Mouse (Mus musculus) kidney, adult 2 months (tissue): ENCODE measurements at regions not wholly inside any gene's neighbourhood (a gene's known extent, or its start where the extent isn't known, plus 50 kb on each side); places are given as distances from the start of the nearest gene placed in this dataset.
A peak's percentile ranks its signal among the peaks of the same experiment; 100 is the strongest.

Experiments
- DNase-seq: peaks from one replicate; pipeline ENCODE4 v3.0.0; 2021
- H3K27ac ChIP-seq: fragments of 200-500 bp; 2 replicates; pipeline ENCODE4 v1.5.1; 2012; ENCODE audit warnings: low read depth, low read length, control low read depth, inconsistent platforms; ENCODE audit not compliant: insufficient read depth
- H3K27me3 ChIP-seq: fragments of 200-500 bp; replicated peaks from 2 replicates; pipeline ENCODE4 v1.6.1; 2012; ENCODE audit warnings: mild to moderate bottlenecking, moderate library complexity, low read length, inconsistent platforms; ENCODE audit not compliant: control insufficient read depth, insufficient read depth
- H3K36me3 ChIP-seq: fragments of 200-500 bp; 2 replicates; pipeline ENCODE4 v1.6.1; 2012; ENCODE audit warnings: mild to moderate bottlenecking, moderate library complexity, low read length, inconsistent platforms; ENCODE audit not compliant: control insufficient read depth, insufficient read depth
- H3K4me1 ChIP-seq: fragments of 200-500 bp; 2 replicates; pipeline ENCODE4 v1.6.1; 2011; ENCODE audit warnings: low read length; ENCODE audit not compliant: control insufficient read depth, insufficient read depth
- H3K4me3 ChIP-seq: fragments of 200-500 bp; 2 replicates; pipeline ENCODE4 v1.5.1; 2011; ENCODE audit warnings: mild to moderate bottlenecking, low read depth, low read length, control low read depth; ENCODE audit not compliant: insufficient read depth
- CTCF ChIP-seq: fragments of 200-500 bp; conservative IDR thresholded peaks from 2 replicates; pipeline ENCODE4 v1.5.1; 2011; ENCODE audit warnings: low read depth, mild to moderate bottlenecking, control low read depth, low read length, moderate library complexity, mixed read lengths; ENCODE audit not compliant: insufficient read depth, insufficient read length
- POLR2A ChIP-seq: fragments of 200-500 bp; IDR thresholded peaks from one replicate; pipeline ENCODE4 v1.6.1; 2011; ENCODE audit warnings: low read depth, low read length, control low read depth
- whole genome bisulfite sequencing: fragments of 180-500 bp; shearing (Covaris S2); methylation state at CpG from one replicate; pipeline ENCODE4 v1.1.7; 2018; 5-methylcytosine and 5-hydroxymethylcytosine counted together

DNA sequence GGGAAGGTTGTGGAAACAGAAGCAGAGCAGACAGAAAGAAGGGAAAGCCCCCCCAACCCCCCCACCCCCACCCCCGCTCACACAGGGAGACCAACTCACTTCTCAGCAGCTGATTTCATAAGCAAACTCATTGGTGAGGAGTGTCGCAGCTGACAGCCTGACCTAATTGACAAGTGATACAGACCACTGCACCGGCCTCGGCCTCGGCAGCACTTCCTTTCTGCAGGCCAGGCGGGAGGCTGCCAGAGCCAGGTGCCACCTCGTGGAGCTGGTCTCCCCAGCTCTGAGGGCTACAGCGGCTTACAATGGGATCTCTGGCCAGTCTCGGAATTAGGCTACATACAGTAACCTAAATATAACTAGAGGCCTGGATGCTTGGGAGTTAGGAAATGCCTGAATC lies 138.5 kb upstream of the A530016L24Rik start:
- Histone ChIP-seq H3K36me3 (no peaks in the 10 kb centered on the region), H3K4me3 (no peak overlapping the region), H3K27ac (no peak overlapping the region), H3K27me3 (no peaks in the 10 kb centered on the region), H3K4me1 (no peaks in the 10 kb centered on the region)
- no peak for DNase-seq
- WGBS: 43% methylated on average over 9 of the region's 9 CpGs
- TF ChIP-seq POLR2A (no peak), CTCF (no peak)

- no peak overlapping the region for H3K4me3 ChIP-seq
- no peak overlapping the region for H3K27ac ChIP-seq
- no peak for DNase-seq
- WGBS: 70% methylated on average over 3 of the region's 3 CpGs
- no peak for TF ChIP-seq POLR2A
- no peak for TF ChIP-seq CTCF
- no peaks in the 10 kb centered on the region for H3K36me3 ChIP-seq
- H3K4me1 ChIP-seq: no peaks in the 10 kb centered on the region
- H3K27me3 ChIP-seq: no peaks in the 10 kb centered on the region
Observed at GRCm38 (mm10) chr12:112363349-112363748, 125.9 kb upstream of the A530016L24Rik start.

DNA sequence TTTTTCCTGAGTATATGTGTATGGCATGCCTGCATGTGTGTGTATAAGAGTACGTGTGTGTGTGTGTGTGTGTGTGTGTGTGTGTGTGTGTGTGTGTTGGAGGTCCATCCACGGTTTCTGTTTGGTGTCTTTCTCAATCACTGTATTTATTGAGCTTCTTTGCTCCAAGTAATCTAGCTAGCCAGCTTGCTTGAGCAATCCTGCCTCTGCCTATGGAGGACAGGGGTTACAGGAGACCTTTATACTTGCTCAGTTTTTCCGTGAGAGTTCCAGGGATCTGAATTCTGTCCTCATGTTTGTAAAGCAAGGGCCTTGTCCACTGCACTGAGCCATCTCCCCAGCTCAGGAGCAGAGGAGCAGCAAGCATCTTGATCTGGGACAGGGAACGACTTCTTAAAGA lies 122.0 kb upstream of the A530016L24Rik start:
- Histone ChIP-seq H3K4me1 (no peaks in the 10 kb centered on the region), H3K27me3 (no peaks in the 10 kb centered on the region), H3K36me3 (no peaks in the 10 kb centered on the region), H3K4me3 (no peak overlapping the region), H3K27ac (no peak overlapping the region)
- TF ChIP-seq POLR2A (no peak), CTCF (no peak)
- no peak for DNase-seq
- 79% methylated on average over 4 of the region's 4 CpGs for WGBS

GRCm38 (mm10) chr12:112368112-112368511 lies 121.1 kb upstream of the A530016L24Rik start:
- H3K4me3 ChIP-seq: no peak overlapping the region
- TF ChIP-seq POLR2A (no peak), CTCF (no peak)
- DNase-seq: no peak
- no peaks in the 10 kb centered on the region for H3K4me1 ChIP-seq
- no peaks in the 10 kb centered on the region for H3K27me3 ChIP-seq
- H3K27ac ChIP-seq: no peak overlapping the region
- 55% methylated on average over 6 of the region's 6 CpGs for WGBS
- H3K36me3 ChIP-seq: no peaks in the 10 kb centered on the region

DNA sequence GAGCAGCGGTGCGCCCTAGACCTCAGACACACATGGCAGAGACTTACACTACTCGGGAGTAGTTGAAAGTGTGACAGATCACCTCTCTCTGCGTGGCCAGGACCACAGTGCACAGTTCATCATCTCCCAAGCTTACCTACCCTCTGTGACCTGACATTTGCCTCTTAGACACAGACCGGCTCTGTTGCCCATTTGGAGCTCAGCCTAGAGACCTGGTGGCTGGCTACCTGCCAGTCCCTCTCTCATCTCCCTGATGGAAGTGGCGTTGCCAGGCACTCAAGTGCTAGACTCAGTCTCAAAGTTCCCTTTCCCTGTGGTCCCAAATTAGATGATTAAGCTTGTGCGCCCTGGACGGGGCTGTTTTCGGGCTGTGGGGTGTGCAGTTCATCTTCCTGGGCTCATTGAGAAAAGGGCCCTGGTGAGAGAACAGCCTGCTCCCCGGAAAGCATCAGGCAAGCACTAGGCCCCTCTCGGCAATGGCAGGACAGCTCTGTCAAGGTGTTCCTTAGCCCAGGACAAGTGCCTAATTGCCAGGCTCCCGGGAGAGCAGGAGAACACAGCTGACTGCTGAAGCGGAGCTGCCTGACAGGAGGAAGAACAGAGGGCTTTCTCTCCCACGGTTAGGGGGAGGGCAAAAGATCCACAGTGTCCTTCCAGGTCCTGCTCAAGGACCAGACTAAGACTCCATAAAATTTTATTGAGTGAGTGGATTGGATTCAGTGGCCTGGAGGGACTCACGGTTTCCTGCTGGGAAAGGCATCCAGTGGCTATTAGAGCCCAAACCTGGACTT lies 119.5 kb upstream of the A530016L24Rik start:
- no peak overlapping the region for H3K27ac ChIP-seq
- no peak overlapping the region for H3K4me3 ChIP-seq
- WGBS: 41% methylated on average over 15 of the region's 15 CpGs
- H3K4me1 ChIP-seq: no peaks in the 10 kb centered on the region
- H3K36me3 ChIP-seq: no peaks in the 10 kb centered on the region
- peak; percentile 61 for DNase-seq
- H3K27me3 ChIP-seq: no peaks in the 10 kb centered on the region
- TF ChIP-seq POLR2A (no peak), CTCF (no peak)

- TF ChIP-seq POLR2A (no peak), CTCF (no peak)
- Histone ChIP-seq H3K36me3 (no peaks in the 10 kb centered on the region), H3K4me1 (no peaks in the 10 kb centered on the region), H3K27me3 (no peaks in the 10 kb centered on the region), H3K4me3 (no peak overlapping the region), H3K27ac (no peak overlapping the region)
- DNase-seq: no peak
- WGBS: 45% methylated on average over 14 of the region's 14 CpGs
Observed at GRCm38 (mm10) chr12:112372234-112373050, 116.8 kb upstream of the A530016L24Rik start.

- 85% methylated on average over 7 of the region's 7 CpGs for WGBS
- no peak for DNase-seq
- H3K36me3 ChIP-seq: no peaks in the 10 kb centered on the region
- no peak overlapping the region for H3K4me3 ChIP-seq
- no peaks in the 10 kb centered on the region for H3K27me3 ChIP-seq
- H3K4me1 ChIP-seq: no peaks in the 10 kb centered on the region
- H3K27ac ChIP-seq: no peak overlapping the region
- no peak for TF ChIP-seq CTCF
Observed at GRCm38 (mm10) chr12:112373966-112374365, 115.3 kb upstream of the A530016L24Rik start.
